Mouse (Mus musculus) MEL (cell line): ENCODE measurements around the gene Aldh4a1.

Experiments used
- CTCF ChIP-seq, 3 experiments: IDR thresholded peaks in 2 of 3; conservative IDR thresholded peaks in 1 of 3; 2 replicates each; pipeline ENCODE4 v1.5.1; 2011 to 2012; ENCODE audit warnings: low read length in 3 of 3, low read depth in 2 of 3, mild to moderate bottlenecking in 2 of 3, improper control_type of control experiment in 1 of 3, inconsistent platforms in 1 of 3, mixed read lengths in 1 of 3, moderate library complexity in 1 of 3; ENCODE audit not compliant: control insufficient read depth in 1 of 3, insufficient read depth in 1 of 3, poor library complexity in 1 of 3, severe bottlenecking in 1 of 3
- E2F4 ChIP-seq: IDR thresholded peaks from 2 replicates; pipeline ENCODE4 v1.6.1; 2011; ENCODE audit warnings: low read depth, low read length, improper control_type of control experiment, borderline replicate concordance
- ELF1 ChIP-seq: IDR thresholded peaks from 2 replicates; pipeline ENCODE4 v1.6.1; 2014; ENCODE audit warnings: low read depth, mild to moderate bottlenecking, inconsistent platforms, low read length, improper control_type of control experiment, moderate library complexity
- GABPA ChIP-seq: IDR thresholded peaks from 2 replicates; pipeline ENCODE4 v1.6.1; 2012; ENCODE audit warnings: low read depth, mild to moderate bottlenecking, inconsistent platforms, low read length, improper control_type of control experiment, moderate library complexity
- MAX ChIP-seq: IDR thresholded peaks from 2 replicates; pipeline ENCODE4 v1.6.1; 2011; ENCODE audit warnings: low read length, improper control_type of control experiment
- MAZ ChIP-seq: IDR thresholded peaks from 2 replicates; pipeline ENCODE4 v1.6.1; 2012; ENCODE audit warnings: low read depth, mild to moderate bottlenecking, inconsistent platforms, low read length, improper control_type of control experiment
- MEF2A ChIP-seq: IDR thresholded peaks from 2 replicates; pipeline ENCODE4 v1.6.1; 2014; ENCODE audit warnings: low read depth, mild to moderate bottlenecking, inconsistent platforms, low read length, improper control_type of control experiment; ENCODE audit not compliant: poor library complexity, insufficient replicate concordance, severe bottlenecking; ENCODE audit errors: extremely low read depth
- POLR2AphosphoS2 ChIP-seq: IDR thresholded peaks from 2 replicates; pipeline ENCODE4 v1.6.1; 2011; ENCODE audit warnings: low read length, improper control_type of control experiment
- USF1 ChIP-seq: IDR thresholded peaks from 2 replicates; pipeline ENCODE4 v1.6.1; 2014; ENCODE audit warnings: low read depth, mild to moderate bottlenecking, inconsistent platforms, low read length, improper control_type of control experiment, moderate library complexity
- ZNF384 ChIP-seq: IDR thresholded peaks from 2 replicates; pipeline ENCODE4 v1.6.1; 2012; ENCODE audit warnings: low read depth, mild to moderate bottlenecking, inconsistent platforms, low read length, improper control_type of control experiment

DNA sequence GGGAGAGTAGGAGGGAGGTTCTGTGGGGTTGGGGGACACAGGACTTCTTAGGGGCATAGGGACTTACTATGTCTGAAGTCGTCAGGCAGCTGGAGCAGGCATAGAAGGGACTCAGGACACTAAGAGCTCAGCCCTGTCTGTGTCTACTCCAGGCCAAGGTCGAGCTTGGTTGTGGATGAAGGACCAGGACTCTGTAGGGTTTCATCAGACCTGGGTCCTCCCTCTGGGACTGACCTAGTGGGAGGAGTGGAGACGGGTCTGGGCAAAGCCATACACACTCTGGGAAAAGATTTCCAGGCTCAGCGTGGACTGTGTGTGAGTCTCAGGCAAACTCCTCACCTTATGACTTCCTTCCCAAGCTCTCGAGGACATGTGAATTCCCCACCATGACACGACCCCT, 2.9 kb upstream of the Aldh4a1 start:
- TF ChIP-seq GABPA = no peak
- TF ChIP-seq E2F4 = no peak
- no peak for TF ChIP-seq POLR2AphosphoS2
- no peak for TF ChIP-seq MAX
- no peak for TF ChIP-seq MEF2A
- no peak for TF ChIP-seq CTCF (IDR thresholded peaks at IDR 0.05 in 2 of 3, conservative IDR thresholded peaks at IDR 0.05 in 1 of 3; ENCODE audit: control insufficient read depth in 1 of 3, insufficient read depth in 1 of 3, low read depth in 2 of 3, low read length in 3 of 3, poor library complexity in 1 of 3, severe bottlenecking in 1 of 3)
- TF ChIP-seq MAZ = no peak
- no peak for TF ChIP-seq USF1
- no peak for TF ChIP-seq ZNF384
- TF ChIP-seq ELF1 = no peak
